Mouse (Mus musculus): Measurements from ENCODE around the gene Slc15a3. TPM values are rescaled to one million over a fixed set of nuclear protein-coding genes. Genes with fewer than 3 reads are reported as not detected.

Gene Slc15a3
- polyA plus RNA-seq, 1 experiment from 2014 or later, result 1.2 TPM

DNA sequence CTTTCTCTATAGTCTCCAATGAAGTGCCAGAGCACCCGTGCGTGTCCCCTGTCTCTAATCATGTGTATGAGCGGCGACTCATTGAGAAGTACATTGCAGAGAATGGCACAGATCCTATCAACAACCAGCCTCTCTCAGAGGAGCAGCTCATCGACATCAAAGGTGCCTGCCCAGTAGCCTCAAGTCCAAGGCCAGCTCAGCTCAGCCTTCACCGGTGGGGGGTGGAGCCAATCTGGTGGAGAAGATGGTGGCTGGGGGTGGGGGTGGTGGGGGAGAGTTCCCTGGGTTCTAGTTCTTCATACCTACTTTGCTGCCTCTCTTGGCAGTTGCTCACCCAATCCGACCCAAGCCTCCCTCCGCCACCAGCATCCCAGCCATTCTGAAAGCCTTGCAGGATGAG is 58.0 kb downstream of the Slc15a3 start:
- H3K4me1 ChIP-seq (replicated peaks), result peaks cover 30% of the 10 kb centered on the region
- no peak overlapping the region for H3K27ac ChIP-seq (replicated peaks)
- H3K4me3 ChIP-seq (replicated peaks), result no peak overlapping the region
- H3K36me3 ChIP-seq (replicated peaks), result peaks cover 50% of the 10 kb centered on the region
- no peak overlapping the region for H3K4me2 ChIP-seq
- WGBS (ENCODE audit: insufficient replicate concordance), result 71% methylated on average over 8 of the region's 8 CpGs
- no peaks in the 10 kb centered on the region for H3K9me3 ChIP-seq (replicated peaks)
- ATAC-seq (ENCODE audit: insufficient read depth), result no peak
- no peaks in the 10 kb centered on the region for H3K27me3 ChIP-seq
- H3K9ac ChIP-seq, result no peak overlapping the region

DNA sequence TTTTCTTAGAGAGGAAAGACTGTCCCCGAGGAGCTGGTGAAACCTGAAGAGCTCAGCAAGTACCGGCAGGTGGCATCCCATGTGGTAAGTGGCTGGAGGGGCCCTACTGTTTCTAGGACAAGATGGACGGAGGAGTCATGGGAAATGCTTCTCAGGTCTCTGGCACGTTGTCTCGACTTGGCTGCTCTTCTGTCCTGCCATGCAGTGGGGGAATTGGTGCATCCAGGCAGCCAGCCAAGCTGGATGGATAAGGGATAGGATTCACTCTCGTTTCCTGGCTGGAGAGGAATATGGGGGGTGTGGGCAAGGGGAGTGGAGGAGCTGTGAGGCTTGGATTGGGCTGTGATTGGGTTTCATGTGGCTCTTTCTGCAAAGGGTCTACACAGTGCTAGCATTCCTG is 60.8 kb downstream of the Slc15a3 start:
- 75% methylated on average over 6 of the region's 6 CpGs for WGBS (ENCODE audit: insufficient replicate concordance)
- Histone ChIP-seq H3K9me3 (replicated peaks) (no peaks in the 10 kb centered on the region), H3K9ac (no peak overlapping the region), H3K36me3 (replicated peaks) (peaks cover 79% of the 10 kb centered on the region), H3K4me1 (replicated peaks) (peaks cover 26% of the 10 kb centered on the region), H3K4me3 (replicated peaks) (no peak overlapping the region), H3K4me2 (no peak overlapping the region), H3K27me3 (no peaks in the 10 kb centered on the region), H3K27ac (replicated peaks) (no peak overlapping the region)
- ATAC-seq (ENCODE audit: insufficient read depth), result no peak

DNA sequence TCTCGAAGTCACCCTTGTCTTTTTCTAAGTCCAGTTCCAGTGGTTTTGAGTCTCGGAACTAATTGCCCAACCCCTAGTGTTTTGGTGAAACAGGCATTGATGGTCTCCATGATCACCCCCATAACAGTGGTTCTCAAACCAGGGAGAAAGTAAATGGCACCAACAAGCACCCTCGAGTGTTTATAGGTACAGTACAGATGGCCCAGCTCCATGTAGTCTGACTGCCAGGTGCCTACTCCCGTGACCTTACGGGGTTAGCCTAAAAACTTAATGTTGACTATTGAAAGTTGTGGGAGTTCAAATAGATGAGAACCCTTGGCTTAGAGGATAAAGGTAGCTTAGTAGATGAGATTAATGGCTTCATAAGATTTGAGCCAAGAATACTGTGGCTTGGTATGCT is 61.5 kb downstream of the Slc15a3 start:
- WGBS (ENCODE audit: insufficient replicate concordance), result 75% methylated on average over 5 of the region's 5 CpGs
- Histone ChIP-seq H3K27ac (replicated peaks) (no peak overlapping the region), H3K27me3 (no peaks in the 10 kb centered on the region), H3K4me3 (replicated peaks) (no peak overlapping the region), H3K9me3 (replicated peaks) (no peaks in the 10 kb centered on the region), H3K36me3 (replicated peaks) (peaks cover 86% of the 10 kb centered on the region), H3K4me2 (no peak overlapping the region), H3K9ac (no peak overlapping the region), H3K4me1 (replicated peaks) (peaks cover 19% of the 10 kb centered on the region)
- no peak for ATAC-seq (ENCODE audit: insufficient read depth)

DNA sequence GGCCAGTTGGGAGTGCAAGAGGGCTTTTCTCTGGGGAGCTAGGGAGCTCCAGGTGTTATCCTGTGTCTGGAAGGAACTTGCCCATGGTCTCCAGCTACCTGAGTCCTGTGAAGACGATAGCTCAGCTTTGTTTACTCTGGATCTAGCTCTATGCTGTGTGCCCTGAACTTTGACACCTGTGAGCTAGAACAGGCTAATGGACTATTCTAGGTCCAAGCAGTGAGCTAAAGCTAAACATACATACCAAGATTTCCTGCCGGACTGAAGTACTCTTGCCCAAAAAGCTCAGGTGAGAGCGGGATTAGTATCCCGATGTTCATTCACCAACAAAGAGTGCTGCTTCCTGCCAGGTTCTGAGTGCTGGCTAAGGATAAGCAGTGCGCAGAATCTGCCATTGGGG is 65.0 kb downstream of the Slc15a3 start:
- Histone ChIP-seq H3K27ac (replicated peaks) (no peak overlapping the region), H3K4me3 (replicated peaks) (no peak overlapping the region), H3K27me3 (no peaks in the 10 kb centered on the region), H3K9me3 (replicated peaks) (no peaks in the 10 kb centered on the region), H3K4me1 (replicated peaks) (peaks cover 4% of the 10 kb centered on the region; the same call in 1 of the 2 replicates), H3K9ac (no peak overlapping the region), H3K36me3 (replicated peaks) (peaks cover 78% of the 10 kb centered on the region), H3K4me2 (no peak overlapping the region)
- ATAC-seq (ENCODE audit: insufficient read depth), result no peak
- 85% methylated on average over 5 of the region's 5 CpGs for WGBS (ENCODE audit: insufficient replicate concordance)

DNA sequence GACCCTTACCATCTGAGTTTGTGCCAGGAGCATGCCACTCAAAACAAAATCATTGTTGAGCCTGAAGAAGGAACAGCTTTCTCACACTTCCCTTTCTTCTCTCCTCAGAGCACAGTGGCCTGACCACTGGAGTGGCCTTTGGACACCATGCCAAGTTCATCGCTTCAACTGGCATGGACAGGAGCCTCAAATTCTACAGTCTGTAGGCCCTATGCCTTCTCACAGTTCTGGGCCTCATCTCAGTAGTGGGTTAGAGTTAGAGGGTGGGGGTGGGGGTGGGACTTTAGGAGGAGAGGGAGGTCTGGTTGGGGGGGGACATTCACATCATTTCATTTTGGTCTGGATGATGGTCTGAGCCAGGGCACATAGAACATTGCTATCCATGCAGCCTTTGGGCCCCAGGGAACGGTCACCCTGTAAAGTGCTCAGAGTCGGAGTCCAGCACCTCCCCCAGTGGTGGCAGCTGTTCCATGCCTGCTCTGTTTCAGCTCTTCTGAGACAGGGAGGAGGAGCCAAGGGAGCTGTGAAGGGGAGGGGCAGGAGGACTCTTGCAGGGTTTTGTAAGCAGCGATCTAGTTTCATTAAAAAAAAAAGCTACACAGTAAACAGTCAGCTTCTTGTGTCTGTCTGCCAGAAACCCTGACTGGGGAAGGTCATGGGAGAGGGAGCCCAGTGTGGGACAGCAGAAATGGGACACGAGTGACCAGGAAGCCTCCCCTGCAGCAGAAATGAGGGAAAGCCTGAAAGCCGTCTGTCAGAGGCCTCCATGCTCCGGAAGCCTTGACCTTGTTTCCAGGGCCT is 65.6 kb downstream of the Slc15a3 start:
- H3K27me3 ChIP-seq, result no peaks in the 10 kb centered on the region
- H3K36me3 ChIP-seq (replicated peaks), result peaks cover 72% of the 10 kb centered on the region
- H3K27ac ChIP-seq (replicated peaks), result no peak overlapping the region
- no peak overlapping the region for H3K9ac ChIP-seq
- peaks cover 4% of the 10 kb centered on the region; the same call in 1 of the 2 replicates for H3K4me1 ChIP-seq (replicated peaks)
- H3K9me3 ChIP-seq (replicated peaks), result no peaks in the 10 kb centered on the region
- no peak for ATAC-seq (ENCODE audit: insufficient read depth)
- no peak overlapping the region for H3K4me2 ChIP-seq
- H3K4me3 ChIP-seq (replicated peaks), result no peak overlapping the region
- 69% methylated on average over 7 of the region's 7 CpGs for WGBS (ENCODE audit: insufficient replicate concordance)

DNA sequence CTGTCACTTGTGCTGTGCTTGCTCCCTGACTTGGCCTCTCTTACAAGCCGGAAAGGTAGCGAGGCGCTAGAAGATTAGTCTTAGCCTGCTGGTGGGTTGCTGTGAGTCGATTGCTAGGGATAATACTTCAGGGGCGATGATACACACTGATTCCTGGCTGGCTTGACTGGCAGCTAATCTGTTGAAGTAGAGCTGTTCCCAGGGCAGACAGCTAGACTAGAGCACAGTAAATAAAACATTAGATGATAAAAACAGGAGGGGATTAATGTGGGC is 66.1 kb downstream of the Slc15a3 start:
- H3K9ac ChIP-seq, result no peak overlapping the region
- peaks cover 4% of the 10 kb centered on the region; the same call in 1 of the 2 replicates for H3K4me1 ChIP-seq (replicated peaks)
- H3K4me3 ChIP-seq (replicated peaks), result no peak overlapping the region
- no peak overlapping the region for H3K4me2 ChIP-seq
- no peaks in the 10 kb centered on the region for H3K27me3 ChIP-seq
- no peaks in the 10 kb centered on the region for H3K9me3 ChIP-seq (replicated peaks)
- WGBS (ENCODE audit: insufficient replicate concordance), result 71% methylated on average over 5 of the region's 5 CpGs
- ATAC-seq (ENCODE audit: insufficient read depth), result no peak
- H3K27ac ChIP-seq (replicated peaks), result no peak overlapping the region
- peaks cover 66% of the 10 kb centered on the region for H3K36me3 ChIP-seq (replicated peaks)

DNA sequence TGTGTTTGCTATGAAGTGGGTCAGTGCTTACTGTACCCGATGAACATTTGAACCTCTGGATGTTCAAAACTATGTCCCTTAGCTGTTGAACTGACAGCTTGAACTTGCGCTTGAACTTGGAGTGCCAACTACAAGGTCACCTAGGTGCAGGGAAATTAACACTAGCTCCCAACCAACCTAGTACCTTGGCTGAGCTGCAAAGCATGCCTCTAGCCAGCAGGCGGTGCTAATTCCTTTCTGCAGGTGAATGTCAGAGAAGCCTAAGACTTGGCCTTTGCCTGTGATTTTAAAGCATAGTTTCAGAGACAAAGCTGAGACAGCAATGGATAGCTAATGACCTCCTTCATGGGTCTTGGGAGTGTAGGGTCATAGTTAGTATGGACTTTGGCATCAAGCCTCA is 68.4 kb downstream of the Slc15a3 start:
- no peaks in the 10 kb centered on the region for H3K27me3 ChIP-seq
- H3K27ac ChIP-seq (replicated peaks), result no peak overlapping the region
- no peak overlapping the region for H3K4me3 ChIP-seq (replicated peaks)
- no peaks in the 10 kb centered on the region for H3K9me3 ChIP-seq (replicated peaks)
- peaks cover 4% of the 10 kb centered on the region; the same call in 1 of the 2 replicates for H3K4me1 ChIP-seq (replicated peaks)
- no peak for ATAC-seq (ENCODE audit: insufficient read depth)
- H3K4me2 ChIP-seq, result no peak overlapping the region
- no peak overlapping the region for H3K9ac ChIP-seq
- 49% methylated on average over 3 of the region's 3 CpGs for WGBS (ENCODE audit: insufficient replicate concordance)
- H3K36me3 ChIP-seq (replicated peaks), result peaks cover 44% of the 10 kb centered on the region

Other genes with a start within 250 kb of the Slc15a3 start
- 151 and 177 TPM in 2 replicates for gene Ddb1, start 234.4 kb upstream of the Slc15a3 start, polyA plus RNA-seq (2015; fragmentation: Nextera tagmentation; extraction: Ambion mirVana)
- gene Tkfc, start 234.1 kb upstream of the Slc15a3 start, polyA plus RNA-seq (2015; fragmentation: Nextera tagmentation; extraction: Ambion mirVana), result 27.1 and 33.0 TPM in 2 replicates
- gene Vwce, start 205.5 kb upstream of the Slc15a3 start, polyA plus RNA-seq (2015; fragmentation: Nextera tagmentation; extraction: Ambion mirVana), result 11.8 and 11.9 TPM in 2 replicates
- gene Pga5, start 161.7 kb upstream of the Slc15a3 start, polyA plus RNA-seq (2015; fragmentation: Nextera tagmentation; extraction: Ambion mirVana), result not detected in 2 replicates
- gene Vps37c, start 151.0 kb upstream of the Slc15a3 start, polyA plus RNA-seq (2015; fragmentation: Nextera tagmentation; extraction: Ambion mirVana), result 11.4 and 12.1 TPM in 2 replicates
- 0.03 TPM in 1 of 2 replicates, not detected in the other for gene Cd5, start 100.7 kb upstream of the Slc15a3 start, polyA plus RNA-seq (2015; fragmentation: Nextera tagmentation; extraction: Ambion mirVana)
- 0.05 TPM in 1 of 2 replicates, not detected in the other for gene Cd6, start 9.7 kb upstream of the Slc15a3 start, polyA plus RNA-seq (2015; fragmentation: Nextera tagmentation; extraction: Ambion mirVana)
- gene Tmem132a, start 30.2 kb downstream of the Slc15a3 start, polyA plus RNA-seq (2015; fragmentation: Nextera tagmentation; extraction: Ambion mirVana), result 2.8 and 3.5 TPM in 2 replicates
- 20.0 and 20.6 TPM in 2 replicates for gene Tmem109, start 42.3 kb downstream of the Slc15a3 start, polyA plus RNA-seq (2015; fragmentation: Nextera tagmentation; extraction: Ambion mirVana)
- gene Prpf19, start 55.5 kb downstream of the Slc15a3 start, polyA plus RNA-seq (2015; fragmentation: Nextera tagmentation; extraction: Ambion mirVana), result 13.6 and 14.5 TPM in 2 replicates
- not detected in 2 replicates for gene Zp1, start 80.9 kb downstream of the Slc15a3 start, polyA plus RNA-seq (2015; fragmentation: Nextera tagmentation; extraction: Ambion mirVana)
- gene Ptgdr2, start 97.4 kb downstream of the Slc15a3 start, polyA plus RNA-seq (2015; fragmentation: Nextera tagmentation; extraction: Ambion mirVana), result not detected in 2 replicates
- 11.6 and 13.7 TPM in 2 replicates for gene Ccdc86, start 109.5 kb downstream of the Slc15a3 start, polyA plus RNA-seq (2015; fragmentation: Nextera tagmentation; extraction: Ambion mirVana)
- gene Ms4a10, start 134.9 kb downstream of the Slc15a3 start, polyA plus RNA-seq (2015; fragmentation: Nextera tagmentation; extraction: Ambion mirVana), result not detected in 2 replicates
- gene Ms4a15, start 153.5 kb downstream of the Slc15a3 start, polyA plus RNA-seq (2015; fragmentation: Nextera tagmentation; extraction: Ambion mirVana), result not detected in 2 replicates
- gene Ms4a18, start 178.3 kb downstream of the Slc15a3 start, polyA plus RNA-seq (2015; fragmentation: Nextera tagmentation; extraction: Ambion mirVana), result 0.08 TPM in 1 of 2 replicates, not detected in the other
- 0.10 and 0.21 TPM in 2 replicates for gene Ms4a8a, start 241.4 kb downstream of the Slc15a3 start, polyA plus RNA-seq (2015; fragmentation: Nextera tagmentation; extraction: Ambion mirVana)

Data from liver, embryonic 15.5 days (tissue).